Mouse (Mus musculus) spleen, adult 2 months (tissue): Measurements from ENCODE around the gene Shank1.

ENCODE experiments used
- CTCF ChIP-seq: fragments of 200-500 bp; IDR thresholded peaks from 2 replicates; pipeline ENCODE4 v1.5.1; 2011; ENCODE audit warnings: mild to moderate bottlenecking, inconsistent platforms; ENCODE audit not compliant: insufficient read depth, insufficient read length, insufficient replicate concordance; ENCODE audit errors: extremely low read depth
- POLR2A ChIP-seq: fragments of 200-500 bp; IDR thresholded peaks from 2 replicates; pipeline ENCODE4 v1.6.1; 2011; ENCODE audit warnings: low read depth, low read length, inconsistent platforms

DNA sequence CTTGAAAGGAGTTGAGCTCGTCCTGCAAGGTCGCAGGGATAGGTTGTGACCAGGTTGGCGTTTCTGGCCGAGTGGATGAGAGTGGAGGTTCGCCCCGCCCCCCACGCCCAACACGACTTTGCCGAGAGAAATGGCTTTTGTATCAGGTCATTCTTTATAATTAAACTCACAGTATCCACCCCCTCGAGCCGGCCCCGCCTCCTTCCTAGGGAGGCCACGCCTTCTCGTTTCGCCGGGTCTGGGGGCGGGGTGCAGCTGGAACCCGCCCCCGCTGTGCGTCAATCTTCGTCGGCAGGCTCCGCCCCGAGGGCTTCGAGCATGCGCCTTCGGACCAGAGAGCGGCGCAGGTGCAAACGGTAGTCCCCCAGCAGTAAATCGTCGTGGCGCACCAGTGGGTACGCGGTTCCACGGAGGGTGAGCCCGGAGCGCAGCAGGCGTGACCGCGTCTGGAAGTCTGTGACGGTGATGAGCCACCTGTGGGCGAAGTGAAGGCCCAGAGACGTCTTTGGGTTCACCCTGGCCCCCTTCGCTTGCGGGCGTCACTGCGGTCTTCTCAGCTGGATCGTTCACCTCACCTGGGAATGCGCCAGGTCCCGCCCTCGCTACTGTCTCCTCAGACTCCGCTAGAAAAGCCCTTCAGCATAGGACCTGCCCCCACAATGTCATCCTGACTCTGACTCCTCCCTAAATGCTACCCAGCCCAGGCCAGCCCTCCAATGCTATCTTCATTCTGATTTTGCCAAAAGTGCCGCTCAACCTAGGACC, 50.0 kb downstream of the Shank1 start:
- TF ChIP-seq CTCF (no peak), POLR2A (peak; percentile 42; the same call in 1 of the 2 replicates)
